Mouse (Mus musculus): ENCODE results near the gene Eif1b.

DNA sequence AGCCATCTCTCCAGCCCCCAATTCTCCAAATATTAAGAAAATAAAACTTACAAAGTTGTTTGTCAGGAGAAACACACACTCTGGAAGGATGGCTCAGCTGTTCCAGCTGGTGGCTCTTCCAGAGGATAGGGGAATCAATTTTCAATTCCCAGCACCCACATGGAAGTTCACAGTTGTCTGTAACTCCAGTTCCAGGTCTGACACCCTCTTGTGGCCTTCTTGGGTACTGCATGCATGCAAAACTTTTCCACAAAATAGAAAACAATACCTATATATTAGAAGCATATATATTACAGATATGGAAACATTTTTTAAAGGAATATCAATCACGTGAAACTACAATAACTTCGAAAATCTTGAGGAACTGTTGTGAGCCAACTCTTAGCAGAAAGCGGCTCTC, 19.7 kb downstream of the Eif1b start:
- TF ChIP-seq CTCF (IDR thresholded peaks at IDR 0.05; ENCODE audit: borderline replicate concordance, insufficient read depth, low read depth, low read length) (peak; percentile 32; the same call in 1 of the 2 replicates), POLR2A (IDR thresholded peaks at IDR 0.05; ENCODE audit: borderline replicate concordance, insufficient read depth, low read length) (no peak)
